23 mouse cellular contexts compared by ENCODE assay signal in the genomic region with DNA sequence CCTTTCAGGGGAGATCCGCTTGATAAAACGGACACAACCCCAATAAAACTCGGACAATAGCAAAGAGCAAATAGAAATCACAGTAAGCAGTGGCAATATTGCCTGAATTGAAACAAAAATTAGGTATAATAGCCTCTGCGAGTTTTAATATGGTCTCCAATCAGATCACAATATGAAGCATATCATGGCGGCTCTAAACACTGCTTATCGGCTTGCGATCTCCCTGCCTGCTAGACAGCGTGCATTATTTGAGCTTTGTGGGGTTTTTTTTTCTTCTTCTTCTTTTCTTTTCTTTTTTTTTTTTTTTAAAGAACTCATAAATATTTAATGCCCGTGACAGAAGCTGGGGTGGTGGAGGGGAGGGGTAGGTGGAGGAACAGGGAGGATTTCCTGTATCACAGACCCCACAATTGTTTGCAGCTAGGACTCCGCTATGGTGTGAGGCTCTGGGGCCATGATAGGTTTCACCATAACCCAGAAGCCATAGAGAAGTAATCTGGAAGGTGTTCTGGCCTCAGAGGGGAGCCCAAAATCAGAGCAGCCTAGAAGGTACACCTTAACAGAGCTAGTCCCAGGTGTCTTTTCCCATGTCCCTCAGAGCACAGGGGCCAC.
A peak's percentile ranks its signal among the peaks of the same experiment; 100 is the strongest.
DNase-seq lines count a peak whose midpoint lies in the region; ATAC-seq lines count a peak whose summit lies in the region.
"Had no signal": no experiment of that assay in that cellular context is flagged by ENCODE, and none has a peak within 500 bp of the region (broad histone marks: within the 10 kb centered on the region; RNA-seq: fewer than 3 reads in every experiment).

No protein-coding gene starts in this region.

- intact Hi-C loops in gastrocnemius, postnatal 14 days (cut with DNase I; ENCODE audit: low total_unique reads) = no loop called here

- WGBS in neural tube, embryonic 13.5 days = 28% methylated on average over 10 of the region's 10 CpGs
- 23% methylated on average over 10 of the region's 10 CpGs for WGBS in hindbrain, embryonic 16.5 days
- WGBS in midbrain, embryonic 14.5 days = 8% methylated on average over 10 of the region's 10 CpGs

- H3K27ac ChIP-seq in neural tube, embryonic 13.5 days (replicated peaks) = no peak overlapping the region
- no peak overlapping the region for H3K27ac ChIP-seq in hindbrain, embryonic 16.5 days (ENCODE audit: low read depth, low read length)
- H3K27ac ChIP-seq in midbrain, embryonic 14.5 days (replicated peaks; ENCODE audit: low read depth, low read length) = peak overlapping the region; percentile 50
- H3K27ac ChIP-seq: embryonic facial prominence, embryonic 12.5 days; forebrain, embryonic 12.5 days; limb, embryonic 13.5 days; liver, embryonic 12.5 days had no signal

- no peak overlapping the region for H3K9ac ChIP-seq in neural tube, embryonic 13.5 days
- no peak overlapping the region for H3K9ac ChIP-seq in hindbrain, embryonic 16.5 days (ENCODE audit: low read depth, low read length)
- H3K9ac ChIP-seq in midbrain, embryonic 14.5 days (replicated peaks; ENCODE audit: low read length) = no peak overlapping the region; the same call in 1 of the 2 replicates
- H3K9ac ChIP-seq: embryonic facial prominence, embryonic 12.5 days; forebrain, embryonic 12.5 days; limb, embryonic 13.5 days; liver, embryonic 12.5 days had no signal

- no peaks in the 10 kb centered on the region for H3K36me3 ChIP-seq in neural tube, embryonic 13.5 days
- no peaks in the 10 kb centered on the region for H3K36me3 ChIP-seq in hindbrain, embryonic 16.5 days (ENCODE audit: control insufficient read depth, insufficient read depth, low read length)
- H3K36me3 ChIP-seq in midbrain, embryonic 14.5 days (ENCODE audit: control insufficient read depth, insufficient read depth, low read length) = no peaks in the 10 kb centered on the region
- H3K36me3 ChIP-seq: embryonic facial prominence, embryonic 12.5 days; forebrain, embryonic 12.5 days; limb, embryonic 13.5 days; liver, embryonic 12.5 days had no signal

- DNase-seq in neural tube, embryonic 10.5 days (ENCODE audit: extremely low spot score, low spot score) = no peak
- DNase-seq in midbrain, embryonic 14.5 days = peak; percentile 69
- no peak for DNase-seq in gastrocnemius, postnatal 14 days
- no peak for DNase-seq in gastrocnemius, adult 18-20 months (ENCODE audit: low spot score)
- DNase-seq in retina, embryonic 14.5 days (ENCODE audit: low spot score) = no peak
- no peak for DNase-seq in left cerebral cortex, adult 11 months (ENCODE audit: low spot score)
- DNase-seq: adrenal gland, postnatal 36 days; cerebellum, adult 11 months; cerebellum, adult 9-11 months; gastrocnemius, postnatal 25 days; heart, adult 18-20 months; kidney, adult 18-20 months; kidney, postnatal 4 days; lung, adult 18-20 months; lung, postnatal 10 days; thymus, postnatal 25 days had no signal

- peaks cover 18% of the 10 kb centered on the region for H3K4me1 ChIP-seq in neural tube, embryonic 13.5 days (replicated peaks)
- no peaks in the 10 kb centered on the region; the same call in 1 of the 2 replicates for H3K4me1 ChIP-seq in hindbrain, embryonic 16.5 days (ENCODE audit: control insufficient read depth, insufficient read depth, low read depth, low read length)
- peaks cover 21% of the 10 kb centered on the region for H3K4me1 ChIP-seq in midbrain, embryonic 14.5 days (ENCODE audit: control insufficient read depth, insufficient read depth, low read length)
- H3K4me1 ChIP-seq: embryonic facial prominence, embryonic 12.5 days; limb, embryonic 13.5 days; liver, embryonic 12.5 days had no signal

- no peak for ATAC-seq in neural tube, embryonic 13.5 days (ENCODE audit: low read depth)
- ATAC-seq in hindbrain, embryonic 16.5 days = no peak
- ATAC-seq in midbrain, embryonic 14.5 days (ENCODE audit: low FRiP score, low TSS enrichment) = peak; percentile 62; the same call in 1 of the 2 replicates
- ATAC-seq: inflammation-experienced regulatory T-cells, adult 6 months; liver, embryonic 12.5 days had no signal

- H3K27me3 ChIP-seq in neural tube, embryonic 13.5 days = peaks cover 72% of the 10 kb centered on the region
- no peaks in the 10 kb centered on the region for H3K27me3 ChIP-seq in hindbrain, embryonic 16.5 days (replicated peaks; ENCODE audit: control insufficient read depth, insufficient read depth, low read length)
- no peaks in the 10 kb centered on the region for H3K27me3 ChIP-seq in midbrain, embryonic 14.5 days (ENCODE audit: control insufficient read depth, insufficient read depth, low read length)
- H3K27me3 ChIP-seq: embryonic facial prominence, embryonic 12.5 days; liver, embryonic 12.5 days had no signal

- no peaks in the 10 kb centered on the region for H3K9me3 ChIP-seq in neural tube, embryonic 13.5 days
- H3K9me3 ChIP-seq in hindbrain, embryonic 16.5 days (ENCODE audit: control insufficient read depth, low read length) = no peaks in the 10 kb centered on the region
- no peaks in the 10 kb centered on the region for H3K9me3 ChIP-seq in midbrain, embryonic 14.5 days (ENCODE audit: control insufficient read depth, low read length)
- H3K9me3 ChIP-seq: embryonic facial prominence, embryonic 12.5 days; forebrain, embryonic 12.5 days; limb, embryonic 13.5 days; liver, embryonic 12.5 days had no signal

- H3K4me2 ChIP-seq in neural tube, embryonic 13.5 days = peak overlapping the region; percentile 20; the same call in 1 of the 2 replicates
- H3K4me2 ChIP-seq in hindbrain, embryonic 16.5 days (ENCODE audit: low read length) = peak overlapping the region; percentile 16
- H3K4me2 ChIP-seq in midbrain, embryonic 14.5 days (ENCODE audit: low read length) = peak overlapping the region; percentile 42
- H3K4me2 ChIP-seq: embryonic facial prominence, embryonic 12.5 days; forebrain, embryonic 12.5 days; limb, embryonic 13.5 days; liver, embryonic 12.5 days had no signal

- H3K4me3 ChIP-seq in neural tube, embryonic 13.5 days = no peak overlapping the region
- 0 out of 2 replicates have a peak overlapping the region, but pooled peaks have one; percentile 2 for H3K4me3 ChIP-seq in hindbrain, embryonic 16.5 days (ENCODE audit: low read length)
- H3K4me3 ChIP-seq in midbrain, embryonic 14.5 days (replicated peaks; ENCODE audit: low read depth, low read length) = 0 out of 2 replicates have a peak overlapping the region, but pooled peaks have one; percentile 5
- H3K4me3 ChIP-seq: embryonic facial prominence, embryonic 12.5 days; forebrain, embryonic 12.5 days; limb, embryonic 13.5 days; liver, embryonic 12.5 days had no signal
